Mouse (Mus musculus): ENCODE data around the gene Ndufs6. TPM values are rescaled to one million over a fixed set of nuclear protein-coding genes. Genes with fewer than 3 reads are reported as not detected.

Gene Ndufs6
- total and polyA plus RNA-seq, 3 experiments, result 266 to 276 TPM; not detected in 1

DNA sequence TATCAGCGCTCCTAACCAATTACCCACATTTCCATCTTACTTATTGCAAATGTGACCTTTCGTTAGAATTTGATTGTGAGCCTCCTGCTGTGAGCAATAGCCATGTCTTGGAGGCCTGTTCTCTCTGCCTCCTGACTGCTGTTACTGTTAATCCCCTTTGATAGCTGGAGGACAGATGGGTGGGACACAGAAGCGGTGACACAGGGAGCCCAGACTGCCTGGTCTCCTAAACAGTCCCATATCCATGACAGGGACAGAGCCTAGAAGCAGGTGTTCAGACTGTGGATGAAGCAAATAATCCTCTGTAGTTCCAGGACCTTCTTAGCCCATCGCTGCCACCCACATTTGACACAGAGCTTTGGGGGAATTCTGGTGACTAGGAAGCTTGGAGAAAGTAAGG, 21.9 kb downstream of the Ndufs6 start:
- no peak for TF ChIP-seq SIN3A (IDR thresholded peaks at IDR 0.05; ENCODE audit: low read length)
- TF ChIP-seq TCF12 (IDR thresholded peaks at IDR 0.05; ENCODE audit: low read depth, low read length), result no peak
- no peak for TF ChIP-seq POLR2AphosphoS5 (IDR thresholded peaks at IDR 0.05; ENCODE audit: borderline replicate concordance, low read depth, low read length)
- TF ChIP-seq MAX (IDR thresholded peaks at IDR 0.05; ENCODE audit: low read length), result no peak
- no peak for TF ChIP-seq GATA1 (IDR thresholded peaks at IDR 0.05; ENCODE audit: low read depth, low read length)
- TF ChIP-seq TAL1 (IDR thresholded peaks at IDR 0.05; ENCODE audit: low read length), result no peak
- no peak for TF ChIP-seq ZMIZ1 (IDR thresholded peaks at IDR 0.05; ENCODE audit: low read depth, low read length)
- TF ChIP-seq JUND (IDR thresholded peaks at IDR 0.05; ENCODE audit: low read depth, low read length), result no peak
- no peak for TF ChIP-seq ETS1 (IDR thresholded peaks at IDR 0.05; ENCODE audit: low read depth, low read length)
- TF ChIP-seq SMC3 (IDR thresholded peaks at IDR 0.05; ENCODE audit: low read depth, low read length), result no peak
- no peak for TF ChIP-seq TBP (IDR thresholded peaks at IDR 0.05; ENCODE audit: low read depth, low read length)
- no peak for TF ChIP-seq MYC (IDR thresholded peaks at IDR 0.05; ENCODE audit: low read depth, low read length)
- no peak for TF ChIP-seq GABPA (IDR thresholded peaks at IDR 0.05; ENCODE audit: low read depth, low read length)
- DNase-seq (ENCODE audit: low read depth, low spot score), result no peak
- Histone ChIP-seq H3K79me2 (ENCODE audit: control insufficient read depth, insufficient read depth, low read length, poor library complexity) (no peaks in the 10 kb centered on the region), H3K27me3 (ENCODE audit: control insufficient read depth in 1 of 2, insufficient read depth in 2 of 2, low read length in 2 of 2) (no peaks in the 10 kb centered on the region), H3K36me3 (ENCODE audit: control insufficient read depth in 1 of 2, insufficient read depth in 2 of 2, low read length in 2 of 2) (no peaks in the 10 kb centered on the region), H3K9ac (ENCODE audit: control insufficient read depth, low read depth, low read length, poor library complexity, severe bottlenecking) (no peak overlapping the region), H3K9me3 (replicated peaks; ENCODE audit: insufficient read depth, low read length) (no peaks in the 10 kb centered on the region), H3K4me3 (ENCODE audit: control insufficient read depth in 1 of 2, insufficient read depth in 1 of 2, low read depth in 2 of 2, low read length in 2 of 2) (no peak overlapping the region), H3K27ac (ENCODE audit: control insufficient read depth, low read depth, low read length) (no peak overlapping the region), H3K4me1 (ENCODE audit: control insufficient read depth in 1 of 2, insufficient read depth in 2 of 2, low read length in 2 of 2) (no peaks in the 10 kb centered on the region)

DNA sequence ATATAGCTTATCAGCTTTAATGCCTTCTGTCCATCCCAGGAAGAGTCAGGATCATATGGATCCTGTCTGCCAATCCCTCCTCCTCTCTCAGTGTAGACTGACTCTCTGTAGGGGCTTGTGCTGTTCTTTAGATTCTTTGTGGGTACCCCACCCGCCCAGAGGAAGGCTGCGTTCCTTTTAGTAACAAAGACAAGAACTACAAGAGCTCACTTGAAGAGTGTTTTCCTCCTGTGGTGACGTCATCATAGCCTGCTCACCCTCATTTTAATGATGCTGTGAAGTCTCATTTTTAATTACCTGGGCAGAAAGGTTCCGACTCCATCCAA, 22.3 kb downstream of the Ndufs6 start:
- H3K9me3 ChIP-seq (replicated peaks; ENCODE audit: insufficient read depth, low read length), result no peaks in the 10 kb centered on the region
- no peaks in the 10 kb centered on the region for H3K79me2 ChIP-seq (ENCODE audit: control insufficient read depth, insufficient read depth, low read length, poor library complexity)
- no peak for DNase-seq (ENCODE audit: low read depth, low spot score)
- no peak overlapping the region for H3K4me3 ChIP-seq (ENCODE audit: control insufficient read depth in 1 of 2, insufficient read depth in 1 of 2, low read depth in 2 of 2, low read length in 2 of 2)
- no peaks in the 10 kb centered on the region for H3K27me3 ChIP-seq (ENCODE audit: control insufficient read depth in 1 of 2, insufficient read depth in 2 of 2, low read length in 2 of 2)
- H3K27ac ChIP-seq (ENCODE audit: control insufficient read depth, low read depth, low read length), result no peak overlapping the region
- H3K4me1 ChIP-seq (ENCODE audit: control insufficient read depth in 1 of 2, insufficient read depth in 2 of 2, low read length in 2 of 2), result no peaks in the 10 kb centered on the region
- H3K9ac ChIP-seq (ENCODE audit: control insufficient read depth, low read depth, low read length, poor library complexity, severe bottlenecking), result no peak overlapping the region
- no peaks in the 10 kb centered on the region for H3K36me3 ChIP-seq (ENCODE audit: control insufficient read depth in 1 of 2, insufficient read depth in 2 of 2, low read length in 2 of 2)
- TF ChIP-seq EP300 (IDR thresholded peaks at IDR 0.05; ENCODE audit: low read depth in 1 of 2, low read length in 2 of 2), result no peak
- TF ChIP-seq GATA1 (IDR thresholded peaks at IDR 0.05; ENCODE audit: low read depth, low read length), result no peak
- no peak for TF ChIP-seq E2F4 (IDR thresholded peaks at IDR 0.05; ENCODE audit: borderline replicate concordance, low read depth, low read length)
- no peak for TF ChIP-seq MAX (IDR thresholded peaks at IDR 0.05; ENCODE audit: low read length)
- TF ChIP-seq MYC (IDR thresholded peaks at IDR 0.05; ENCODE audit: low read depth, low read length), result no peak
- TF ChIP-seq USF2 (IDR thresholded peaks at IDR 0.05; ENCODE audit: borderline replicate concordance in 1 of 2, insufficient read depth in 1 of 2, low read depth in 1 of 2, low read length in 2 of 2), result no peak
- TF ChIP-seq RCOR1 (IDR thresholded peaks at IDR 0.05; ENCODE audit: low read depth, low read length), result no peak
- TF ChIP-seq SIN3A (IDR thresholded peaks at IDR 0.05; ENCODE audit: low read length), result no peak
- no peak for TF ChIP-seq MXI1 (IDR thresholded peaks at IDR 0.05; ENCODE audit: low read depth, low read length)
